Mouse (Mus musculus): ENCODE measurements around the gene Asprv1.

Asprv1 gene

DNA sequence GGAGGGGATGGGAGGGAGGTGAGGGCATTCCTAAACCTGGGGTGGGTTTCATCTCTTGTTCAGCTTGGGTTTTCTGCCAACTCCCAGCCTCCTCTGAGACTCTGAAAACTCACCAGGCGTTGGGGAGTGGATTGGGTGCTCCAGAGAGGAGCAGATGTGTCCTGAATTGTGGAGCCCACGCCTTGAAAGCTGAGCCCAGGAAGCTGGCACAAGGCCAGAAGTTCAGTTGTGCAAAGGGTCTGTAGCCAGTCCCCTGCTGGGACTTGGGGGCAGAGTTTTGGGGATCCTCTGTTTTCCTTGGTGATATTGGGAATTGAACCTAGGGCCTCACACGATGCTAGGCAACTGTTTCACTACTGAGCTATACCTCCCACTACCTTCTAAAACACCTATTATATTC, 2.2 kb downstream of the Asprv1 start:
- Histone ChIP-seq H3K36me3 (ENCODE audit: insufficient read depth, low read length) (no peaks in the 10 kb centered on the region), H3K4me1 (replicated peaks; ENCODE audit: low read depth, low read length) (peaks cover 42% of the 10 kb centered on the region), H3K9me3 (ENCODE audit: low read length) (no peaks in the 10 kb centered on the region), H3K4me3 (replicated peaks; ENCODE audit: low read length) (no peak overlapping the region), H3K27me3 (ENCODE audit: insufficient read depth, low read length) (peaks cover 17% of the 10 kb centered on the region; the same call in 1 of the 2 replicates)
- TF ChIP-seq NANOG (IDR thresholded peaks at IDR 0.05; ENCODE audit: borderline replicate concordance, low read length) (no peak), CTCF (conservative IDR thresholded peaks at IDR 0.05; ENCODE audit: low read length) (no peak), POU5F1 (IDR thresholded peaks at IDR 0.05; ENCODE audit: borderline replicate concordance, low read length) (no peak)

- no peak for TF ChIP-seq NANOG (IDR thresholded peaks at IDR 0.05; ENCODE audit: borderline replicate concordance, low read length)
- TF ChIP-seq POU5F1 (IDR thresholded peaks at IDR 0.05; ENCODE audit: borderline replicate concordance, low read length), result no peak
- TF ChIP-seq CTCF (conservative IDR thresholded peaks at IDR 0.05; ENCODE audit: low read length), result no peak
- Histone ChIP-seq H3K27me3 (ENCODE audit: insufficient read depth, low read length) (no peaks in the 10 kb centered on the region), H3K36me3 (ENCODE audit: insufficient read depth, low read length) (no peaks in the 10 kb centered on the region), H3K4me1 (replicated peaks; ENCODE audit: low read depth, low read length) (peaks cover 10% of the 10 kb centered on the region), H3K4me3 (replicated peaks; ENCODE audit: low read length) (no peak overlapping the region), H3K9me3 (ENCODE audit: low read length) (no peaks in the 10 kb centered on the region)
Observed at GRCm38 (mm10) chr6:86636495-86636894, 8.5 kb downstream of the Asprv1 start.

GRCm38 (mm10) chr6:86637171-86637835, 9.3 kb downstream of the Asprv1 start:
- Histone ChIP-seq H3K4me3 (replicated peaks; ENCODE audit: low read length) (no peak overlapping the region), H3K36me3 (ENCODE audit: insufficient read depth, low read length) (no peaks in the 10 kb centered on the region), H3K9me3 (ENCODE audit: low read length) (no peaks in the 10 kb centered on the region), H3K4me1 (replicated peaks; ENCODE audit: low read depth, low read length) (peaks cover 15% of the 10 kb centered on the region), H3K27me3 (ENCODE audit: insufficient read depth, low read length) (0 out of 2 replicates have a peak, but pooled peaks cover under 1% of the 10 kb centered on the region)
- no peak for TF ChIP-seq CTCF (conservative IDR thresholded peaks at IDR 0.05; ENCODE audit: low read length)
- TF ChIP-seq POU5F1 (IDR thresholded peaks at IDR 0.05; ENCODE audit: borderline replicate concordance, low read length), result no peak
- TF ChIP-seq NANOG (IDR thresholded peaks at IDR 0.05; ENCODE audit: borderline replicate concordance, low read length), result no peak

DNA sequence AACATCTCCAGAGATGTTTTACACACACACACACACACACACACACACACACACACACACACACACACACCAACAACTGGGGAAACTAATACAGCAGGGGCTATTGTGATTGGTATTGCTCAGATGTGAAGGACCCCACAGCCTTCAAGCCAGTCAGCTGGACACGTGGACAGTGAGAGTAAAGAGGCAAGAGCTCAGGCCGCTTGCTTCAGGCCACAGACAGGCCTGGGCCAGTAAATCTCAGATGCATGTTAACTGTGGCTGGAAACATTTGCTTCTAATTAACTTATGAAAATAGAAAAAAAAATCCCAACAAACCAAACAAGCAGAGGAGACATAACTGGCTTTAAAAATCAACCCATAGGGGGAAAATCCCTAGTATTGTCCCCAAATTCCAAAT, 9.9 kb downstream of the Asprv1 start:
- Histone ChIP-seq H3K4me3 (replicated peaks; ENCODE audit: low read length) (no peak overlapping the region), H3K36me3 (ENCODE audit: insufficient read depth, low read length) (no peaks in the 10 kb centered on the region), H3K27me3 (ENCODE audit: insufficient read depth, low read length) (peaks cover 6% of the 10 kb centered on the region), H3K9me3 (ENCODE audit: low read length) (no peaks in the 10 kb centered on the region), H3K4me1 (replicated peaks; ENCODE audit: low read depth, low read length) (peaks cover 15% of the 10 kb centered on the region)
- TF ChIP-seq POU5F1 (IDR thresholded peaks at IDR 0.05; ENCODE audit: borderline replicate concordance, low read length), result no peak

- Histone ChIP-seq H3K9me3 (ENCODE audit: low read length) (no peaks in the 10 kb centered on the region), H3K36me3 (ENCODE audit: insufficient read depth, low read length) (no peaks in the 10 kb centered on the region), H3K27me3 (ENCODE audit: insufficient read depth, low read length) (peaks cover 6% of the 10 kb centered on the region), H3K4me1 (replicated peaks; ENCODE audit: low read depth, low read length) (peaks cover 15% of the 10 kb centered on the region), H3K4me3 (replicated peaks; ENCODE audit: low read length) (no peak overlapping the region)
- TF ChIP-seq CTCF (conservative IDR thresholded peaks at IDR 0.05; ENCODE audit: low read length), result no peak
- no peak for TF ChIP-seq POU5F1 (IDR thresholded peaks at IDR 0.05; ENCODE audit: borderline replicate concordance, low read length)
- TF ChIP-seq NANOG (IDR thresholded peaks at IDR 0.05; ENCODE audit: borderline replicate concordance, low read length), result no peak
Observed at GRCm38 (mm10) chr6:86638434-86638833, 10.5 kb downstream of the Asprv1 start.

DNA sequence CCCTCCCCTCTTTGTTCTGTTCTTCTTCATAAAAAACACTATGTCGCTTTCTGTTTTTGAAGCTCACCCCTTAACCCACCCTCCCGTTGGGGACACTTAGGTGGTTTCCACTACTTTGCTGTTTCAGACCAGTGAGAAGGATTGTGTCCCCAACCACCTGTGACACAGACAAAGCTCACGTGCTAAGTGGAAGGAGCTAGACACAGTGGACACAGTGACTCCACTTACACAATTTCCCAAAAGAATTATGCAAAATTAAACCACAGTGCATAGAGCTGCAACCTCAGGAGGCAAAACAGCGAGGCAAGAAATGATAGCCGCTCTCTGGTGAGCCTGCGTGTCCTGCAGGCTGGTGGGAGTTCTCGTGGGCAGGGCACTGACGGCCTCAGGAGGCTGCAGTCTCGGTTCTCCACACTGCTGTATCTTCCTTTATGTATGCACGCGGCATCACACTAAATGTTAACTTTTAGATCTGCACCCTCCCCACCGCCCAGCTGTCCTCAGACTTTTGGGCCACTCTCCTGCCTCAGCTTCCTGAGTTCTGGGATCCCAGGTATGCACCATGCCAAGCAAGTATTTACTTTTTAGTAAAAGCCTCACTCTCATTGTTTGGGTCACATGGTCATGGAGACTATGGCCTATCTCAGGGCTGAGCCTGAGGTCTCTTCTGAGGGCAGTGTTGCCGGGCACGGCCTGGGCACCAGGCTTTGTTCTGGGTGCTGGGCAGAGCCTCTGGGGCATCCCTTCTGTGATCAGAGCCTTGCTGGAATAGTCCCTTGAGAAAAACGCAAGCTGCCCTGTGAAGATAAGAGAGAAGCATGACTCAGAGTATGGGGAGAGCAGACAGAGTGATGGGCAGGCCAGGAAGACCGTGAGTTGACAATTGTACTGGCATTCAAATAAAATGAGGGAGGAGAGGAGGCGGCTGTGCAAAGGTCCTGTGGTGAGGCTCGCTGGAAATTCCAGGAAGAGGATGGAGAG, 11.5 kb downstream of the Asprv1 start:
- H3K27me3 ChIP-seq (ENCODE audit: insufficient read depth, low read length), result peaks cover 6% of the 10 kb centered on the region
- peak overlapping the region; percentile 26; the same call in 1 of the 2 replicates for H3K4me3 ChIP-seq (replicated peaks; ENCODE audit: low read length)
- H3K4me1 ChIP-seq (replicated peaks; ENCODE audit: low read depth, low read length), result peaks cover 15% of the 10 kb centered on the region
- no peak for TF ChIP-seq POU5F1 (IDR thresholded peaks at IDR 0.05; ENCODE audit: borderline replicate concordance, low read length)
- H3K9me3 ChIP-seq (ENCODE audit: low read length), result no peaks in the 10 kb centered on the region
- H3K36me3 ChIP-seq (ENCODE audit: insufficient read depth, low read length), result no peaks in the 10 kb centered on the region

DNA sequence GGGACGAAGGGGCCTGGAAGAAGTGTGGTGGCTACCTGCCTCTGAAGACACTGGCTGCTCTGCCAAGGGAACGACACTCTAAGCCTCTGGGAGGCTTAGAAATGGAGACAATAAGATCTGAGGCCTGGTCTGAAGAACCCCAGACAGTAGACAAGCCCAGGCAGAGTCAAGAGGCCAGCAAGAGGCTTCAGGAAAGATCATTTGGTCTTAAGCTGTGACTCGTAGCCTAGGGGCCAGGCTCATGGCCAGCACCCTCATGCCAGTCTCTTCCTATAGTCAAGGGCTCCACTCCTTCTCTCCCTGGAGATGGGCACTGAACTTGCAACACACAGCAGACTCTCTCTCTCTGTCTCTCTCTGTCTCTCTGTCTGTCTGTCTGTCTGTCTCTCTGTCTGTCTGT, 12.2 kb downstream of the Asprv1 start:
- H3K4me3 ChIP-seq (replicated peaks; ENCODE audit: low read length), result no peak overlapping the region
- TF ChIP-seq CTCF (conservative IDR thresholded peaks at IDR 0.05; ENCODE audit: low read length), result no peak
- TF ChIP-seq NANOG (IDR thresholded peaks at IDR 0.05; ENCODE audit: borderline replicate concordance, low read length), result no peak
- TF ChIP-seq POU5F1 (IDR thresholded peaks at IDR 0.05; ENCODE audit: borderline replicate concordance, low read length), result no peak
- peaks cover 15% of the 10 kb centered on the region for H3K4me1 ChIP-seq (replicated peaks; ENCODE audit: low read depth, low read length)
- H3K27me3 ChIP-seq (ENCODE audit: insufficient read depth, low read length), result peaks cover 6% of the 10 kb centered on the region
- no peaks in the 10 kb centered on the region for H3K9me3 ChIP-seq (ENCODE audit: low read length)
- H3K36me3 ChIP-seq (ENCODE audit: insufficient read depth, low read length), result no peaks in the 10 kb centered on the region

GRCm38 (mm10) chr6:86640776-86641175, 12.8 kb downstream of the Asprv1 start:
- Histone ChIP-seq H3K4me1 (replicated peaks; ENCODE audit: low read depth, low read length) (peaks cover 15% of the 10 kb centered on the region), H3K36me3 (ENCODE audit: insufficient read depth, low read length) (no peaks in the 10 kb centered on the region), H3K9me3 (ENCODE audit: low read length) (no peaks in the 10 kb centered on the region), H3K27me3 (ENCODE audit: insufficient read depth, low read length) (peaks cover 6% of the 10 kb centered on the region), H3K4me3 (replicated peaks; ENCODE audit: low read length) (no peak overlapping the region)
- no peak for TF ChIP-seq NANOG (IDR thresholded peaks at IDR 0.05; ENCODE audit: borderline replicate concordance, low read length)
- TF ChIP-seq POU5F1 (IDR thresholded peaks at IDR 0.05; ENCODE audit: borderline replicate concordance, low read length), result no peak
- TF ChIP-seq CTCF (conservative IDR thresholded peaks at IDR 0.05; ENCODE audit: low read length), result no peak

Data from E14TG2a.4 (cell line).